Mouse (Mus musculus) right cerebral cortex, postnatal 4 days (tissue): Measurements from ENCODE around the gene Laptm4a.

Source experiments
- DNase-seq: peaks from one replicate; pipeline ENCODE4 v3.0.0-alpha.2; 2022

Gene Laptm4a

DNA sequence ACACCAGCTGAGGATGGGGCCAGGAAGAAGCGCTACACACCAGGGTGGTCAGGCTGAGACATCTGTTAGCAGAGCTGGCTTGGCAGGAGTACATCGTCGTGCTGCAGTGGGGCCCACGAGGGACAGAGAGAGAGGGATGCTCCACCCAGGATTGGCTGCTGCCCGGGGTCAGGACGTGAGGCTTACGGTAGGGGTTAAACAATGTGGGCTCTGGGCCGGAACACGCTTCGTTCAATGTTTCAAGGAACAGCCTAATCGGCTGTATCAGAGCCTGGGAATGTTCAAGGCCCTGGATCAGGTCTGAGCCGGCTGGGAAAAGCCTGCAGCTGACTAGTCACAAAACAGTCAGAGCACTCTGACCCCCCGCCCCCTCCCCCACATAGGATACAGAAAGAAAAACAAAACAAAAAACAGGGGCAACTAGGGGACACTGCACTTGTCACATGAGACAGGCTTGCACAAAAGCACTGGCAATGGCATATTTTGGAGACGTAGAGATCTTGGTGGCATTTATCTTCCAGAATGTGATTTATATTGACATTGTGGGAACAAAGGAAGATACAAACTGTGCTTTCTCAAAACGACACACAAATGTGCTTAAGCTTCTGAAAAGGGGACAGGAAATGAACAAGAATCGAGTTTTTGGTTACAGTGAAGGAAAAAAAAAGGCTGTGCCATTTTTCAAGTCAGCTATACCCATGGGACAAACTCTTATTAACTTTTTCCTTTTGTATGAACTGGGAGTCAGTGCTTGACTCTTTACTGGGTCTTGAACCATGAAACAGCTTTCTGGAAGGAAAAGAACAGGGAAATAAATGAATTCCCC lies 8.4 kb upstream of the Laptm4a start:
- DNase-seq: no peak

- no peak for DNase-seq
Measured at GRCm38 (mm10) chr12:8913701-8914340, 7.6 kb upstream of the Laptm4a start.

GRCm38 (mm10) chr12:8916378-8916777 lies 5.1 kb upstream of the Laptm4a start:
- peak; percentile 45 for DNase-seq

GRCm38 (mm10) chr12:8919231-8919630 lies 2.2 kb upstream of the Laptm4a start:
- DNase-seq: no peak

DNA sequence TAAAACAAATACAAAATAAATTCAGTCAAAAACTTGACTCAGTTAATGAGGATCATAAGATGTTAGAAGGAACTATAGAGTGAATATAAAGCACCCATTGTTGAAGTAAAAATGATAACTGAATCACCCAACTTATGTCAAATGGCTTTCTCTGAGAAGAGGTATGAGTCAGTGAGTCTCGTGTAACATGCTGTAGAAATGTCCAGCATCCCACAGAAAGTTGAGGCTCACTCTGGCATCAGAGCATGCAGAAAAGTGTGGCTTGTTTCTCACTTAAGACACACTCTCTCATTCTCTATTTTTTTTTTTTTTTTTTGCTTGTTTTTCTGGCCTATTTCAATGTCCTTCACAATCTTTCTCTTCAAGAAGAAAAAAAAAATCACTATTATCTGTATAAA lies 469 bp upstream of the Laptm4a start:
- no peak for DNase-seq

DNA sequence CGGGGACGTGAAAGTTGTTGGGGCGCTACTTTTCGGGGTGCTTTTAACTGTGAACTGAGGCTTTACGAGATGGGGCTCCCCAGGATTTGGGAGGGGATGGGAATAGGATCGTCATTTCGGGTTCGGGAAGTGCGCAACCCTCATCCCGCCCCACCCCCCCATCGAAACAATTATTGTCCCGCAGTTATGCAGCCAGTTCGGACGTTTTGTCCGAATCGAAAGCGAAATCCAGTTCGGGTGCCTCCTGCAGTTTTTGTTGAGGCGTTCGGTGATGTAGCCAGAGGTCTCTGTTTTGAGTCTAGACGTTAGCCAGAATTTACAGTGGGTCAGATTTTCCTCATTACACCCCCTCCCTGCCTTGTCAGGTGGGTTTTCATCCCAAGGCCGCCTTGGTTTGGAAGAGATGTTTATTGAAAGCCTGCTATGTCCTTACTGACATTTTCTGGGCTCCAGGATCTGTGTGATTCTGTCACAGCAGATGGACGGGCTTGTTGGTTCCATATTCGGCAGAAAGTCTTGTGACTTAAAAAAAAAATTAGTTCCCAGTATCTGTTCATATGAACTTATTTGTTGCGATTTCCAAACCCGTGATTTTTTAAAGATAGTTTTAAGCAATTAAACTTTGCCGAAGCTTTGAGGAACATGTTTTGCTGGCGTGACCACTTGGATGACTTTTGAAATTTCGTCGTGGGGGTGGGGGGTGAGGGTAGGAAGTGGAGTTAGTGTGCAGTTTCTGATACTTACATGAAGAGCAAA lies 1.1 kb downstream of the Laptm4a start:
- no peak for DNase-seq

- no peak for DNase-seq
Measured at GRCm38 (mm10) chr12:8923125-8923410, 1.6 kb downstream of the Laptm4a start.

GRCm38 (mm10) chr12:8923603-8924002 lies 2.1 kb downstream of the Laptm4a start:
- DNase-seq: no peak

DNA sequence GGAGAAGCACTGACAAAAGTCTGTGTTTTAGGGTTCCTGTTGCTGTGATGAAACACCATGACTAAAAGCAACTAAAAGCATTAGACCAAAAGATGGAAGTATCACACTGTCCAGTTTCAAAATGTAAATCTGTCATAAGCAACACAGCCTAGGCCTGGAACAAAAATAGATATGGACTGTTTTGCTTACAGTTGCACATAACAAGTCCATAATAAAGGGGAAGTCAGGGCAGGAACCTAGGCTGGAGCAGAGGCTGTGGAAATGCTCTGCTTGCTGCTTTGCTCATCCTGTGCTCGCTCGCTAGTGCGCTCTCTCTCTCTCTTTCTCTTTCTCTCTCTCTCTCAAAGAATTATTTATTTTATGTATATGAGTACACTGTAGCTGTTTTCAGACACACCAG lies 6.2 kb downstream of the Laptm4a start:
- no peak for DNase-seq

- no peak for DNase-seq
Measured at GRCm38 (mm10) chr12:8928766-8929165, 7.3 kb downstream of the Laptm4a start.

DNA sequence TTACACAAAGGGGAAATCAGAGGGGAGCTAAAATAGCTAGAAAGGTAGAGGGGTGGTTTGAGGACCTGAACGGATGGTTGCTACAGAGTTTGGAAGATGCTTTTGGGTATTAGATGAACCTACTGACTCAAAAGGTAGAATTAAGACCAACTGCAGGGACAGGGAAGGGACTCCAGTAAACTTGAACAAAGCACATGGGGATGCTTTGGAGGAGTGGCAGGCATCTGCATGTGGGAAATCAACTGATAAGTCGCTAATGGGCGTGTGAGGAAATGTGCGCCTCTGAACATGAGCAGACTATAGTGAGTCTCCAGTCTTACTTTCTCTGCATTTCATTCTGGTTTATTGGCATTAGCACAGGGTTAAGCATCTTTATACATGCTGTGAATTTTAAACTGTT lies 9.6 kb downstream of the Laptm4a start:
- no peak for DNase-seq

- no peak for DNase-seq
Measured at GRCm38 (mm10) chr12:8935349-8935748, 13.9 kb downstream of the Laptm4a start.

DNA sequence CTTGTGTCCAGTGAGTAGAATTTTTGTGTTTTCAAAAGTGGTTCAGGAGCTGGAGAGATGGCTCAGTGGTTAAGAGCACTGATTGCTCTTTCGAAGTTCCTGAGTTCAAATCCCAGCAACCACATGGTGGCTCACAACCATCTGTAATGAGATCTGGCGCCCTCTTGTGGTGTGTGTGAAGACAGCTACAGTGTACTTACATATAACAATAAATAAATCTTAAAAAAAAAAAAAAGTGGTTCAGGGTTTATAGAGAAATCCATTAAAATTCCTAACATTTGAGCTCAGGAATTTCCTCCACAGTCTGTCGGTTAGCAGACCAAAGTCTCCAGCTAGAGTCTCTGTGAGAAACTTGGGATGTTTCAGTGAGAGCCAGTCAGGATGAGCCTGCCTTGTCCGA lies 14.7 kb downstream of the Laptm4a start:
- peak; percentile 32 for DNase-seq

GRCm38 (mm10) chr12:8939490-8939889 lies 18.0 kb downstream of the Laptm4a start:
- DNase-seq: no peak

DNA sequence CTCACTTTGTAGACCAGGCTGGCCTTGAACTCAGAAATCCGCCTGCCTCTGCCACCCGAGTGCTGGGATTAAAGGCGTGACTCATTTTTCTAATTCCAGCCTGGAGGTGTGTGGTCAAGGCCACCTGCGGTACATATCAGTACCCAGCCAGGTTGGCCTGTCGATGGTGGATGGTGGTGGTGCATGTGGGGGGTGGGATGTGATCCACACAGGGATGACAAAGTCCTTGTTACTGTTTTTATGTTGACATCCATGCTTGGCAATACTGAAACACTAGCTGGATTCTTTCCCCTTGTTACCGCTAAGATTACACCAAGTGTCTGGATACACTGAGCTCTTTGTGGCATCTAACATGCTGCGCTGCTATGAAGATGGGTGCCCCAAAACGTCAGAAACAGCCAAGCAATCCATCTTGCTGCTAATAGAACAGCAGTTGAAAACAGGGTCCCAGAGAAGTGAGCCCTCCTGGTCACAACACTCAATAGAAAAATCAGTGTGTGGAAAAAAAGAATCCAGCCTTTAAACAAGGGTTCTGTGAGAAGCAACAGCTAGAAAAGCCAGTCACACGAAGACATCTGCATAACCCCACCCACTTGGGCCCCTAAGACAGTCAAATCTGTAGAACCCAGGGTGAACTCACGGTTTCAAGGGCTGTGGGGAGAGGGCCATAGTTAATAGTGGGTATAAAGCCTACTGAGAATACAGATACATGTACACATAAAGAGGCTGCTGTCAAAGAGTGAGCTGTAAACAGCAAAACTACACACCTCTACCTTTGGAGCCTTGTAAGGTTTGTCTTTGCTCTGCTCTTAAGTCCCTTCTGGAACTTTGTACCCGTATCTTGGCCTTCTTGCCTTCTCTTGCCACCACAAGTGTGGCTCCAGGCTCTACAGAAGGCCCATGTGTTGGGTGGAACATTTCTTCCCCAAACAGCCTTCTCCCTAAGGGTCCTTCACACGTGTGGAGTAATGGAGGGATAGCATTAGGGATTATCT lies 18.8 kb downstream of the Laptm4a start:
- no peak for DNase-seq

DNA sequence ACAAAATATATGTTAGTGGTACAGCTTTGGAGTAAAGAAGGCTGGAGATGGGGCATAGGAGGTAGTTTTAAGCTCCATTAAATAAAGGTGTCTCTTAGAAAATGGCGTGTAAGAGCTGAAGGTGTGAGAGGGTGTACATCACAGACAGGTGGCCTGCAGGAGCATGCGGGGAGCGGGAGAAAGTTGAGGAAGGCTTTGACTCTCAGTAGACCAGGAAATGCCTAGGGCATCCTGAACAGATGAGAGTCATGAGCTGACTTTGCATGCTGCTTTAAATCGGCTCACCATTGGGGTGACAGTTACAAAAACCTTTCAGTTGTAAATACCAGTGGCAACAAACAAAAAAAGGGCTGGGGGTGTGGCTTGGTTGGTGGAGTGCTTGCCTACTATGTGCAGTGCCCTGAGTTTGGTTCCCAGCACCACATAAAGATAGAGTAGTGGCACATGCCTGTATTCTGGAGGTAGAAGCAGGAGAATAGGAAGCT lies 19.7 kb downstream of the Laptm4a start:
- DNase-seq: no peak

- DNase-seq: no peak
Measured at GRCm38 (mm10) chr12:8941699-8942392, 20.4 kb downstream of the Laptm4a start.

GRCm38 (mm10) chr12:8947163-8947562 lies 25.7 kb downstream of the Laptm4a start:
- DNase-seq: no peak

DNA sequence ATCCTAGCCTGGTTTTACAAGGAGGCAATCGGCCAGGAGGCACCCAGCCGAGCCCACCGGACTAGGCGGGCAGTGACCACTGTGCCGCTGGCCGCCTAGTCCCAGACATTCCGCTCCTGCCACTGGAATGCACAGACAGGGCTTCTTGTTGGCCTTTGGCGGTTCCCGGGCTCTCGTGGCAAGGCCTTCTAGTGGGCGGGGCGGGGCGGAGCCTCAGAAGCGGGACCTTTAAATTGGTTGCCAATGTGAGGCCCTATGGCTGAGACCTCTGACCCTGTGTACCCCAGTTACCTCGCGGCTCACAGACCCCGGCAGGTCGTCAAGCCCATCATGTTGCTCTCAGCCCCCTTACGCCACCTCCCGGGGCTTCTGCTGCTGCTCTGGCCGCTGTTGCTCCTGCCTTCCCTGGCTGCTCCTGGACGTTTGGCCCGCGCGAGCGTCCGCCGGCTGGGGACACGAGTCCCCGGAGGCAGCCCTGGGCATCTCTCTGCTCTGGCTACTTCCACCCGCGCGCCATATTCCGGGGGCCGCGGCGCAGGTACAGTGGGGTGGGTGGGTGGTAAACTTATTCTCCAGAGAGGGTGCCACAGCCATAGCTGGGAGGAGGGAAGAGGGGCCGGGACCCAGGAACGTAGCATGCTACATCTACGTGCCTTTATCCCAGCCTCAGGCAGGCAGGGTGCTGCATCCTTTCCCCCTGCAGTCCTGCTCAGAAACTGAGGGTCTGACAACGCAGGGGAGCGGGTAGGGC lies 26.4 kb downstream of the Laptm4a start, which contains the start of gene Matn3:
TSS of gene Matn3 (plus strand) at position 216 of the 751 bp plus-strand sequence.
- peak; percentile 40 for DNase-seq

DNA sequence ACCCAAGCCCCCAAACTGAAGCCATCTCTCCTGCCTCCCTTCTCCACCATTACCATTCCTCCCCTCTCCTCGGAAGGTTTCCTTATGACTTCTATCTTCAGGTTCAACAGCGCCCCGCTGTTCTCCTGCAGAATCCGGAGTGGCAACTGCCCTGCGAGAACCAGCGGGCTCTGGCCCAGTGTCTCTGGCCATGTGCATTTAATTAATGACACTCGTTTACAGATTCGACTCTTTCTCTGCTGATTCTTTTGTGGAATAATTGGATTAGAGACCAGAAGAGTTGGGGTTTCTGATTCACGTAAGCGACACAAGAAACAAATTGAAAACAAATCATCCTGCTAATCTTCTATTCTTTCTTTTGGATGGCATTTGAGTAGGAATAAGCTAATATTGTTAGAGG lies 31.7 kb downstream of the Laptm4a start:
- DNase-seq: no peak

GRCm38 (mm10) chr12:8954161-8954561 lies 32.7 kb downstream of the Laptm4a start:
- no peak for DNase-seq
